Mouse (Mus musculus): Measurements from ENCODE around the gene Herpud1. TPM values are rescaled to one million over a fixed set of nuclear protein-coding genes. Genes with fewer than 3 reads are reported as not detected.

Gene Herpud1
- total and polyA plus RNA-seq, 3 experiments = 124 to 257 (median 206) TPM

GRCm38 (mm10) chr8:94379686-94380085 lies 6.6 kb upstream of the Herpud1 start:
- Histone ChIP-seq H3K4me2 (ENCODE audit: insufficient read depth, low read depth, poor library complexity, severe bottlenecking) (no peak overlapping the region), H3K27ac (ENCODE audit: insufficient read depth, low read depth) (no peak overlapping the region), H3K9ac (ENCODE audit: insufficient read depth, low read depth) (no peak overlapping the region), H3K27me3 (replicated peaks) (no peaks in the 10 kb centered on the region), H3K4me3 (replicated peaks in 1 of 3; ENCODE audit: low read depth in 2 of 3, low read length in 2 of 3, poor library complexity in 1 of 3) (no peak overlapping the region), H3K4me1 (ENCODE audit: control insufficient read depth in 1 of 2, insufficient read depth in 2 of 2) (peaks cover 21 to 49% of the 10 kb centered on the region in 2 experiments), H3K79me2 (replicated peaks; ENCODE audit: control insufficient read depth, extremely low read depth, insufficient read depth, poor library complexity, severe bottlenecking) (no peaks in the 10 kb centered on the region), H3K9me3 (replicated peaks; ENCODE audit: low read length) (peaks cover 3% of the 10 kb centered on the region), H3K36me3 (replicated peaks in 1 of 2; ENCODE audit: control insufficient read depth in 1 of 2, insufficient read depth in 1 of 2, low read length in 1 of 2) (no peaks in the 10 kb centered on the region)
- dilution Hi-C loops (cut with MboI; ENCODE audit: extremely low pct_ligation_motif_present, extremely low pct_unique_long_range_greater_than_20kb, low sequenced_read_pairs) (no loop called here), in situ Hi-C loops (cut with MboI; ENCODE audit: low pct_ligation_motif_present, low pct_unique_long_range_greater_than_20kb, low sequenced_read_pairs) (no loop called here)
- TF ChIP-seq NELFE (IDR thresholded peaks at IDR 0.05; ENCODE audit: low read depth, low read length) (no peak), MAZ (IDR thresholded peaks at IDR 0.05; ENCODE audit: low read depth, low read length) (no peak), CHD1 (IDR thresholded peaks at IDR 0.05; ENCODE audit: low read depth, low read length) (no peak), ETS1 (conservative IDR thresholded peaks at IDR 0.05; ENCODE audit: low read depth, low read length) (no peak), TBP (conservative IDR thresholded peaks at IDR 0.05; ENCODE audit: low read depth, low read length) (no peak), ZC3H11A (IDR thresholded peaks at IDR 0.05; ENCODE audit: low read depth, low read length) (no peak), NRF1 (IDR thresholded peaks at IDR 0.05; ENCODE audit: low read depth, low read length) (no peak), POLR2AphosphoS2 (IDR thresholded peaks at IDR 0.05; ENCODE audit: low read depth, low read length) (no peak), USF1 (IDR thresholded peaks at IDR 0.05; ENCODE audit: low read depth, low read length) (no peak)
- DNase-seq (ENCODE audit: extremely low read depth) = no peak

- Histone ChIP-seq H3K4me3 (replicated peaks in 1 of 3; ENCODE audit: low read depth in 2 of 3, low read length in 2 of 3, poor library complexity in 1 of 3) (no peak overlapping the region), H3K36me3 (replicated peaks in 1 of 2; ENCODE audit: control insufficient read depth in 1 of 2, insufficient read depth in 1 of 2, low read length in 1 of 2) (peaks cover 0 to 9% of the 10 kb centered on the region in 2 experiments), H3K79me2 (replicated peaks; ENCODE audit: control insufficient read depth, extremely low read depth, insufficient read depth, poor library complexity, severe bottlenecking) (peaks cover 28% of the 10 kb centered on the region), H3K27me3 (replicated peaks) (no peaks in the 10 kb centered on the region), H3K4me1 (ENCODE audit: control insufficient read depth in 1 of 2, insufficient read depth in 2 of 2) (peaks cover 3 to 22% of the 10 kb centered on the region in 2 experiments; a peak in 3 of 4 replicates), H3K27ac (ENCODE audit: insufficient read depth, low read depth) (no peak overlapping the region), H3K4me2 (ENCODE audit: insufficient read depth, low read depth, poor library complexity, severe bottlenecking) (no peak overlapping the region), H3K9ac (ENCODE audit: insufficient read depth, low read depth) (no peak overlapping the region), H3K9me3 (replicated peaks; ENCODE audit: low read length) (peaks cover 6% of the 10 kb centered on the region)
- no peak for DNase-seq (ENCODE audit: extremely low read depth)
- in situ Hi-C loops (cut with MboI; ENCODE audit: low pct_ligation_motif_present, low pct_unique_long_range_greater_than_20kb, low sequenced_read_pairs) = no loop called here
- dilution Hi-C loops (cut with MboI; ENCODE audit: extremely low pct_ligation_motif_present, extremely low pct_unique_long_range_greater_than_20kb, low sequenced_read_pairs) = no loop called here
- TF ChIP-seq MAZ (IDR thresholded peaks at IDR 0.05; ENCODE audit: low read depth, low read length) (no peak), ZC3H11A (IDR thresholded peaks at IDR 0.05; ENCODE audit: low read depth, low read length) (no peak), USF2 (conservative IDR thresholded peaks at IDR 0.05; ENCODE audit: low read depth, low read length) (no peak), MAX (IDR thresholded peaks at IDR 0.05; ENCODE audit: low read length) (no peak), SMC3 (IDR thresholded peaks at IDR 0.05; ENCODE audit: low read depth, low read length) (no peak), CHD2 (IDR thresholded peaks at IDR 0.05; ENCODE audit: low read length) (no peak)
Observed at GRCm38 (mm10) chr8:94384166-94384565, 2.1 kb upstream of the Herpud1 start.
